Mouse (Mus musculus) heart, adult 2 months (tissue): Measurements from ENCODE around the gene Dach1.

Experiments
- CTCF ChIP-seq: fragments of 200-600 bp; IDR thresholded peaks from 2 replicates; pipeline ENCODE4 v1.8.1; 2022; ENCODE audit warnings: antibody characterized with exemption, mild to moderate bottlenecking, moderate library complexity
- EP300 ChIP-seq: fragments of 200-500 bp; IDR thresholded peaks from 2 replicates; pipeline ENCODE4 v1.6.1; 2011; ENCODE audit warnings: low read depth, low read length, control low read depth; ENCODE audit not compliant: insufficient read depth
- POLR2A ChIP-seq: fragments of 200-500 bp; IDR thresholded peaks from 2 replicates; pipeline ENCODE4 v1.6.1; 2011; ENCODE audit warnings: mild to moderate bottlenecking, low read depth, low read length, control low read depth; ENCODE audit not compliant: insufficient read depth

DNA sequence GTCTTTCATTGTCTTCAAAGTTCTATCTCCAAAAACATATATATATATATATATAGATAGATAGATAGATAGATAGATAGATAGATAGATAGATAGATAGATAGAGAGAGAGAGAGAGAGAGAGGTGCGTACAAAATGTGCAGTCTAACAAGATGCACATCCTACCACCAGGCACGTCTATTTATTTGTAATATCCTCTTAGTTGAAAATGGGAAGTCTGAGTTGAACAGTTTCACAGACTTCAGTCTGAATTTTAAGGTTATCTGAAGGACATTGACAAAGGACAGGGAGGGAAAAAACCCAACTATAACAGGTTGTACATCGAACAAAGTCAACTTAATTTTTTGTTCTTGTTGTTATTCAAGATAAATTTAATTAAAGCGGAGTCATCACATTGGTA is 82.8 kb downstream of the Dach1 start:
- TF ChIP-seq CTCF, result no peak
- TF ChIP-seq POLR2A, result no peak
- no peak for TF ChIP-seq EP300
